Mouse (Mus musculus) C2C12 (cell line): ENCODE measurements around the gene Dst.

Experiments
- CEBPB ChIP-seq: IDR thresholded peaks from one replicate; pipeline ENCODE4 v1.6.1; 2011; ENCODE audit warnings: low read depth, mild to moderate bottlenecking, control low read depth, moderate library complexity
- CTCF ChIP-seq: IDR thresholded peaks from one replicate; pipeline ENCODE4 v1.5.1; 2011; ENCODE audit not compliant: control insufficient read depth, insufficient read depth, insufficient read length
- MAX ChIP-seq: IDR thresholded peaks from one replicate; pipeline ENCODE4 v1.6.1; 2011; ENCODE audit warnings: mild to moderate bottlenecking, control low read depth
- MYOD1 ChIP-seq: IDR thresholded peaks from one replicate; pipeline ENCODE4 v1.6.1; 2011; ENCODE audit warnings: low read depth; ENCODE audit not compliant: control insufficient read depth, insufficient read length
- MYOG ChIP-seq: IDR thresholded peaks from one replicate; pipeline ENCODE4 v1.6.1; 2011; ENCODE audit not compliant: control insufficient read depth, insufficient read length; ENCODE audit errors: extremely low read depth
- USF1 ChIP-seq: IDR thresholded peaks from one replicate; pipeline ENCODE4 v1.6.1; 2011; ENCODE audit warnings: low read depth, mild to moderate bottlenecking, control low read depth, moderate library complexity

DNA sequence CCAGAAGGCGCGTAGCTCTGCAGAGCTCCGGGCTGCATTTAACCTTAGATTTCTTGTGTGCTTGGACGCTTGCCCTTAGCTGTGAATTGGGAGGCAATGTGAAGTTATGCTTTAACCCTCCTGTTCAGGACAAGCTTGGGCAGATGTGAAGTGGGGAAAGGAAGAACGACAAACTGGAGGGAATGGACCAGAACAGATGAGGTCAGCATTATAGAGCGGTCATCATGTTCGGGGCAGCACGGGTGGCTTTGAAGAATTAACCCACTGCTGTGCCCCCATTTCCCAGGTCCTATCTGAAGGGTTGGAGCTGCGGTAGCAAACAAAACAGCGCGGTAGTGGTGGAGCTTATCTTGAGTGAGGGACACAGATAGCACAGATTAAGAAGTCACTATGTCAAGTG lies 84.8 kb downstream of the Dst start:
- TF ChIP-seq CTCF = no peak
- TF ChIP-seq MAX = no peak
- TF ChIP-seq MYOG = no peak
- no peak for TF ChIP-seq CEBPB
- TF ChIP-seq USF1 = no peak
- TF ChIP-seq MYOD1 = no peak
